ENCODE assay signal across 11 mouse cellular contexts in genomic region chr5:138256966-138257584, GRCm38 (mm10). TPM values are rescaled to one million over a fixed set of nuclear protein-coding genes. Genes with fewer than 3 reads are reported as not detected.
DNase-seq lines count a peak whose midpoint lies in the region; ATAC-seq lines count a peak whose summit lies in the region.
"Had no signal": no experiment of that assay in that cellular context is flagged by ENCODE, and none has a peak within 500 bp of the region (broad histone marks: within the 10 kb centered on the region; RNA-seq: fewer than 3 reads in every experiment).

No protein-coding gene starts in this region.

- DNase-seq in T-cell, adult 2 months (ENCODE audit: low spot score) = peak; percentile 57
- DNase-seq in urinary bladder, postnatal 10 days (ENCODE audit: low spot score) = no peak
- DNase-seq in frontal cortex, postnatal 14 days (ENCODE audit: low spot score in 2 of 2) = no peak
- DNase-seq: cerebellum, adult 9-11 months; retina, postnatal 1 day had no signal

- no peak overlapping the region for H3K27ac ChIP-seq in midbrain, embryonic 13.5 days
- no peak overlapping the region for H3K27ac ChIP-seq in midbrain, embryonic 16.5 days (ENCODE audit: low read length)
- H3K27ac ChIP-seq in intestine, embryonic 16.5 days (ENCODE audit: low read length) = no peak overlapping the region

- H3K36me3 ChIP-seq in midbrain, embryonic 13.5 days = peaks cover 47% of the 10 kb centered on the region
- H3K36me3 ChIP-seq in midbrain, embryonic 16.5 days (ENCODE audit: control insufficient read depth, insufficient read depth, low read length) = peaks cover 16% of the 10 kb centered on the region; the same call in 1 of the 2 replicates
- H3K36me3 ChIP-seq in intestine, embryonic 16.5 days (ENCODE audit: control insufficient read depth, insufficient read depth, low read length) = peaks cover 23% of the 10 kb centered on the region

- no peaks in the 10 kb centered on the region for H3K27me3 ChIP-seq in midbrain, embryonic 13.5 days
- no peaks in the 10 kb centered on the region for H3K27me3 ChIP-seq in midbrain, embryonic 16.5 days (ENCODE audit: control insufficient read depth, insufficient read depth, low read depth, low read length)
- H3K27me3 ChIP-seq in intestine, embryonic 16.5 days (replicated peaks; ENCODE audit: control insufficient read depth, insufficient read depth, low read length) = no peaks in the 10 kb centered on the region
- H3K27me3 ChIP-seq: heart, embryonic 13.5 days had no signal

- H3K4me2 ChIP-seq in midbrain, embryonic 13.5 days (replicated peaks) = no peak overlapping the region
- H3K4me2 ChIP-seq in midbrain, embryonic 16.5 days (ENCODE audit: low read length) = no peak overlapping the region
- peak overlapping the region; percentile 81; the same call in 1 of the 2 replicates for H3K4me2 ChIP-seq in intestine, embryonic 16.5 days (ENCODE audit: low read depth, low read length)

- H3K4me1 ChIP-seq in midbrain, embryonic 13.5 days (replicated peaks) = peaks cover 19% of the 10 kb centered on the region
- peaks cover 15% of the 10 kb centered on the region for H3K4me1 ChIP-seq in midbrain, embryonic 16.5 days (ENCODE audit: control insufficient read depth, insufficient read depth, low read length)
- peaks cover 20% of the 10 kb centered on the region for H3K4me1 ChIP-seq in intestine, embryonic 16.5 days (ENCODE audit: control insufficient read depth, insufficient read depth, low read length)

- peak overlapping the region; percentile 16; the same call in 1 of the 2 replicates for H3K9ac ChIP-seq in midbrain, embryonic 13.5 days (replicated peaks)
- H3K9ac ChIP-seq in midbrain, embryonic 16.5 days (ENCODE audit: low read depth, low read length) = no peak overlapping the region
- H3K9ac ChIP-seq in intestine, embryonic 16.5 days (ENCODE audit: low read depth, low read length) = peak overlapping the region; percentile 74; the same call in 1 of the 2 replicates

- no peaks in the 10 kb centered on the region for H3K9me3 ChIP-seq in midbrain, embryonic 13.5 days
- no peaks in the 10 kb centered on the region for H3K9me3 ChIP-seq in midbrain, embryonic 16.5 days (replicated peaks; ENCODE audit: control insufficient read depth, low read length, poor library complexity, severe bottlenecking)
- no peaks in the 10 kb centered on the region for H3K9me3 ChIP-seq in intestine, embryonic 16.5 days (ENCODE audit: control insufficient read depth, low read length)
- H3K9me3 ChIP-seq: heart, embryonic 13.5 days had no signal

- no peak for ATAC-seq in midbrain, embryonic 13.5 days
- ATAC-seq in midbrain, embryonic 16.5 days = no peak
- ATAC-seq in intestine, embryonic 16.5 days = no peak
- peak; percentile 39 for ATAC-seq in neutrophil, adult 5-6 weeks (ENCODE audit: extremely low read depth, insufficient number of reproducible peaks, low FRiP score, poor library complexity, severe bottlenecking)

- no peak overlapping the region for H3K4me3 ChIP-seq in midbrain, embryonic 13.5 days (replicated peaks)
- no peak overlapping the region for H3K4me3 ChIP-seq in midbrain, embryonic 16.5 days (ENCODE audit: low read depth, low read length)
- H3K4me3 ChIP-seq in intestine, embryonic 16.5 days (ENCODE audit: low read length) = no peak overlapping the region

- WGBS in midbrain, embryonic 13.5 days = 90% methylated on average over 10 of the region's 10 CpGs
- 92% methylated on average over 10 of the region's 10 CpGs for WGBS in midbrain, embryonic 16.5 days
- WGBS in intestine, embryonic 16.5 days = 89% methylated on average over 10 of the region's 10 CpGs

RNA-seq across cellular contexts. Expression of gene Lamtor4, which starts 1.8 kb away (rescaled TPM):
- 81.2 and 81.9 TPM in 2 replicates for polyA plus RNA-seq in midbrain, embryonic 13.5 days (2015; fragmentation: Nextera tagmentation; extraction: Ambion mirVana)
- polyA plus RNA-seq in midbrain, embryonic 16.5 days (2015; fragmentation: Nextera tagmentation; extraction: Ambion mirVana) = 95.4 and 101 TPM in 2 replicates
- 101 and 107 TPM in 2 replicates for polyA plus RNA-seq in intestine, embryonic 16.5 days (2015; fragmentation: Nextera tagmentation; extraction: Ambion mirVana)
- total RNA-seq in neutrophil, adult 5-6 weeks (2017) = 27.3 and 36.7 TPM in 2 replicates

RNA-seq across cellular contexts. Expression of gene BC037034, which starts 6.8 kb away (rescaled TPM):
- polyA plus RNA-seq in midbrain, embryonic 13.5 days (2015; fragmentation: Nextera tagmentation; extraction: Ambion mirVana) = 12.2 and 15.8 TPM in 2 replicates
- polyA plus RNA-seq in midbrain, embryonic 16.5 days (2015; fragmentation: Nextera tagmentation; extraction: Ambion mirVana) = 14.7 and 15.6 TPM in 2 replicates
- polyA plus RNA-seq in intestine, embryonic 16.5 days (2015; fragmentation: Nextera tagmentation; extraction: Ambion mirVana) = 3.7 and 3.9 TPM in 2 replicates
- 77.2 and 79.3 TPM in 2 replicates for total RNA-seq in neutrophil, adult 5-6 weeks (2017)

RNA-seq across cellular contexts. Expression of gene Gal3st4, which starts 15.6 kb away (rescaled TPM):
- 2.5 and 3.0 TPM in 2 replicates for polyA plus RNA-seq in midbrain, embryonic 13.5 days (2015; fragmentation: Nextera tagmentation; extraction: Ambion mirVana)
- polyA plus RNA-seq in midbrain, embryonic 16.5 days (2015; fragmentation: Nextera tagmentation; extraction: Ambion mirVana) = 1.8 and 2.3 TPM in 2 replicates
- 0.80 and 0.92 TPM in 2 replicates for polyA plus RNA-seq in intestine, embryonic 16.5 days (2015; fragmentation: Nextera tagmentation; extraction: Ambion mirVana)
- 0.37 TPM in 1 of 2 replicates, not detected in the other for total RNA-seq in neutrophil, adult 5-6 weeks (2017)

RNA-seq across cellular contexts. Expression of gene Gm43720, which starts 22.7 kb away (rescaled TPM):
- 0.10 and 0.19 TPM in 2 replicates for polyA plus RNA-seq in midbrain, embryonic 13.5 days (2015; fragmentation: Nextera tagmentation; extraction: Ambion mirVana)
- polyA plus RNA-seq in midbrain, embryonic 16.5 days (2015; fragmentation: Nextera tagmentation; extraction: Ambion mirVana) = 0.09 and 0.27 TPM in 2 replicates
- polyA plus RNA-seq in intestine, embryonic 16.5 days (2015; fragmentation: Nextera tagmentation; extraction: Ambion mirVana) = 0.06 TPM in 2 replicates
- total RNA-seq in neutrophil, adult 5-6 weeks (2017) = not detected in 2 replicates
- polyA plus RNA-seq: large intestine, adult 2 months had no signal

RNA-seq across cellular contexts. Expression of gene Gpc2, which starts 22.7 kb away (rescaled TPM):
- polyA plus RNA-seq in midbrain, embryonic 13.5 days (2015; fragmentation: Nextera tagmentation; extraction: Ambion mirVana) = 236 and 248 TPM in 2 replicates
- 179 and 220 TPM in 2 replicates for polyA plus RNA-seq in midbrain, embryonic 16.5 days (2015; fragmentation: Nextera tagmentation; extraction: Ambion mirVana)
- 11.2 and 13.1 TPM in 2 replicates for polyA plus RNA-seq in intestine, embryonic 16.5 days (2015; fragmentation: Nextera tagmentation; extraction: Ambion mirVana)
- 3.8 and 4.3 TPM in 2 replicates for total RNA-seq in neutrophil, adult 5-6 weeks (2017)
